Mouse (Mus musculus): ENCODE data around the gene Apoc1. TPM values are rescaled to one million over a fixed set of nuclear protein-coding genes. Genes with fewer than 3 reads are reported as not detected.

Gene Apoc1
- total and polyA plus RNA-seq, 3 experiments: not detected

GRCm38 (mm10) chr7:19680702-19681101 is 11.8 kb downstream of the Apoc1 start:
- no peaks in the 10 kb centered on the region for H3K79me2 ChIP-seq (replicated peaks; ENCODE audit: control insufficient read depth, extremely low read depth, insufficient read depth, poor library complexity, severe bottlenecking)
- H3K9me3 ChIP-seq (replicated peaks; ENCODE audit: low read length): no peaks in the 10 kb centered on the region
- H3K27ac ChIP-seq (ENCODE audit: insufficient read depth, low read depth): no peak overlapping the region
- no peak overlapping the region for H3K4me2 ChIP-seq (ENCODE audit: insufficient read depth, low read depth, poor library complexity, severe bottlenecking)
- H3K4me1 ChIP-seq (ENCODE audit: control insufficient read depth in 1 of 2, insufficient read depth in 2 of 2): peaks cover 2 to 10% of the 10 kb centered on the region in 2 experiments; a peak in 3 of 4 replicates
- TF ChIP-seq ZMIZ1 (IDR thresholded peaks at IDR 0.05; ENCODE audit: low read depth, low read length): no peak
- no peak for TF ChIP-seq E2F4 (IDR thresholded peaks at IDR 0.05; ENCODE audit: insufficient replicate concordance, low read depth, low read length)
- TF ChIP-seq EP300 (IDR thresholded peaks at IDR 0.05; ENCODE audit: low read length): no peak
- no peak for TF ChIP-seq ZNF384 (IDR thresholded peaks at IDR 0.05; ENCODE audit: low read depth, low read length)
- TF ChIP-seq MAZ (IDR thresholded peaks at IDR 0.05; ENCODE audit: low read depth, low read length): no peak
- TF ChIP-seq CHD1 (IDR thresholded peaks at IDR 0.05; ENCODE audit: low read depth, low read length): no peak
- no peak for TF ChIP-seq BHLHE40 (IDR thresholded peaks at IDR 0.05; ENCODE audit: low read depth, low read length)
- no peak for TF ChIP-seq MYC (IDR thresholded peaks at IDR 0.05; ENCODE audit: low read depth, low read length)
- TF ChIP-seq JUN (IDR thresholded peaks at IDR 0.05; ENCODE audit: insufficient read depth, low read depth, low read length): no peak
- TF ChIP-seq NRF1 (IDR thresholded peaks at IDR 0.05; ENCODE audit: low read depth, low read length): no peak
- no peak for TF ChIP-seq ZKSCAN1 (IDR thresholded peaks at IDR 0.05; ENCODE audit: borderline replicate concordance, low read depth, low read length)
- no peak for TF ChIP-seq MXI1 (IDR thresholded peaks at IDR 0.05; ENCODE audit: low read depth, low read length)
- TF ChIP-seq HCFC1 (IDR thresholded peaks at IDR 0.05; ENCODE audit: low read depth, low read length): no peak
- TF ChIP-seq RCOR1 (conservative IDR thresholded peaks at IDR 0.05; ENCODE audit: low read depth, low read length): no peak
- no peak overlapping the region for H3K4me3 ChIP-seq (replicated peaks in 1 of 3; ENCODE audit: low read depth in 2 of 3, low read length in 2 of 3, poor library complexity in 1 of 3)
- no peak overlapping the region for H3K9ac ChIP-seq (ENCODE audit: insufficient read depth, low read depth)
- H3K27me3 ChIP-seq (replicated peaks): peaks cover 2% of the 10 kb centered on the region
- H3K36me3 ChIP-seq (replicated peaks in 1 of 2; ENCODE audit: control insufficient read depth in 1 of 2, insufficient read depth in 1 of 2, low read length in 1 of 2): no peaks in the 10 kb centered on the region
- dilution Hi-C loops (cut with MboI; ENCODE audit: extremely low pct_ligation_motif_present, extremely low pct_unique_long_range_greater_than_20kb, low sequenced_read_pairs): no loop called here
- in situ Hi-C loops (cut with MboI; ENCODE audit: low pct_ligation_motif_present, low pct_unique_long_range_greater_than_20kb, low sequenced_read_pairs): no loop called here
- DNase-seq (ENCODE audit: extremely low read depth): no peak

- dilution Hi-C loops (cut with MboI; ENCODE audit: extremely low pct_ligation_motif_present, extremely low pct_unique_long_range_greater_than_20kb, low sequenced_read_pairs) (no loop called here), in situ Hi-C loops (cut with MboI; ENCODE audit: low pct_ligation_motif_present, low pct_unique_long_range_greater_than_20kb, low sequenced_read_pairs) (no loop called here)
- no peaks in the 10 kb centered on the region for H3K9me3 ChIP-seq (replicated peaks; ENCODE audit: low read length)
- no peaks in the 10 kb centered on the region for H3K79me2 ChIP-seq (replicated peaks; ENCODE audit: control insufficient read depth, extremely low read depth, insufficient read depth, poor library complexity, severe bottlenecking)
- no peak overlapping the region for H3K9ac ChIP-seq (ENCODE audit: insufficient read depth, low read depth)
- H3K4me2 ChIP-seq (ENCODE audit: insufficient read depth, low read depth, poor library complexity, severe bottlenecking): no peak overlapping the region
- H3K36me3 ChIP-seq (replicated peaks in 1 of 2; ENCODE audit: control insufficient read depth in 1 of 2, insufficient read depth in 1 of 2, low read length in 1 of 2): no peaks in the 10 kb centered on the region
- H3K4me1 ChIP-seq (ENCODE audit: control insufficient read depth in 1 of 2, insufficient read depth in 2 of 2): peaks cover 2 to 3% of the 10 kb centered on the region in 2 experiments; a peak in 3 of 4 replicates
- H3K4me3 ChIP-seq (replicated peaks in 1 of 3; ENCODE audit: low read depth in 2 of 3, low read length in 2 of 3, poor library complexity in 1 of 3): no peak overlapping the region
- peaks cover 3% of the 10 kb centered on the region for H3K27me3 ChIP-seq (replicated peaks)
- no peak for DNase-seq (ENCODE audit: extremely low read depth)
- TF ChIP-seq NRF1 (IDR thresholded peaks at IDR 0.05; ENCODE audit: low read depth, low read length): no peak
- no peak for TF ChIP-seq TCF12 (IDR thresholded peaks at IDR 0.05; ENCODE audit: low read depth, low read length)
- TF ChIP-seq UBTF (IDR thresholded peaks at IDR 0.05; ENCODE audit: low read depth, low read length): no peak
- no peak for TF ChIP-seq HCFC1 (IDR thresholded peaks at IDR 0.05; ENCODE audit: low read depth, low read length)
- TF ChIP-seq ELF1 (IDR thresholded peaks at IDR 0.05; ENCODE audit: low read depth, low read length): no peak
- TF ChIP-seq SIN3A (IDR thresholded peaks at IDR 0.05; ENCODE audit: low read length): no peak
- TF ChIP-seq MAX (IDR thresholded peaks at IDR 0.05; ENCODE audit: low read length): no peak
- no peak overlapping the region for H3K27ac ChIP-seq (ENCODE audit: insufficient read depth, low read depth)
These were observed 13.6 kb downstream of the Apoc1 start for GRCm38 (mm10) chr7:19678901-19679300.

Data from CH12.LX (cell line).